Mouse (Mus musculus): ENCODE measurements around the gene Cd55. TPM values are rescaled to one million over a fixed set of nuclear protein-coding genes. Genes with fewer than 3 reads are reported as not detected.

The Cd55 gene
- 4.1 and 4.8 TPM in 2 replicates for polyA plus RNA-seq (2012; rRNA removed)

- peak; percentile 49; the same call in 1 of the 2 replicates for TF ChIP-seq CTCF (IDR thresholded peaks at IDR 0.05; ENCODE audit: borderline replicate concordance, insufficient read depth, low read depth, low read length)
- TF ChIP-seq POLR2A (IDR thresholded peaks at IDR 0.05; ENCODE audit: borderline replicate concordance, insufficient read depth, low read length): no peak
- peak within 1 kb of the TSS; percentile 55 for H3K4me3 ChIP-seq (replicated peaks; ENCODE audit: insufficient read depth, low read depth, low read length)
- no peak within 1 kb of the TSS for H3K27ac ChIP-seq (ENCODE audit: insufficient read depth, low read length)
- DNase-seq: peak; percentile 78 to 80
- H3K27me3 ChIP-seq (ENCODE audit: control insufficient read depth, insufficient read depth, low read length): no peaks in the 10 kb centered on the region; the same call in 1 of the 2 replicates
- WGBS: under 1% methylated on average over 45 of the region's 45 CpGs
- no peaks in the 10 kb centered on the region for H3K4me1 ChIP-seq (ENCODE audit: control insufficient read depth, insufficient read depth, low read length)
These were observed at the start of gene Cd55 for GRCm38 (mm10) chr1:130462084-130462861. Gene Cd55, minus strand, starts transcription at chr1:130462744.

GRCm38 (mm10) chr1:130511823-130512370 lies 49.4 kb upstream of the Cd55 start:
- Histone ChIP-seq H3K4me1 (ENCODE audit: control insufficient read depth, insufficient read depth, low read length) (no peaks in the 10 kb centered on the region), H3K4me3 (replicated peaks; ENCODE audit: insufficient read depth, low read depth, low read length) (no peak overlapping the region), H3K27ac (ENCODE audit: insufficient read depth, low read length) (no peak overlapping the region), H3K27me3 (ENCODE audit: control insufficient read depth, insufficient read depth, low read length) (no peaks in the 10 kb centered on the region)
- DNase-seq: no peak
- no peak for TF ChIP-seq POLR2A (IDR thresholded peaks at IDR 0.05; ENCODE audit: borderline replicate concordance, insufficient read depth, low read length)
- no peak for TF ChIP-seq CTCF (IDR thresholded peaks at IDR 0.05; ENCODE audit: borderline replicate concordance, insufficient read depth, low read depth, low read length)
- 92% methylated on average over 3 of the region's 3 CpGs for WGBS

GRCm38 (mm10) chr1:130508957-130509350 lies 46.4 kb upstream of the Cd55 start:
- H3K4me1 ChIP-seq (ENCODE audit: control insufficient read depth, insufficient read depth, low read length): no peaks in the 10 kb centered on the region
- H3K27ac ChIP-seq (ENCODE audit: insufficient read depth, low read length): no peak overlapping the region
- no peak for DNase-seq
- H3K4me3 ChIP-seq (replicated peaks; ENCODE audit: insufficient read depth, low read depth, low read length): no peak overlapping the region
- TF ChIP-seq CTCF (IDR thresholded peaks at IDR 0.05; ENCODE audit: borderline replicate concordance, insufficient read depth, low read depth, low read length) (no peak), POLR2A (IDR thresholded peaks at IDR 0.05; ENCODE audit: borderline replicate concordance, insufficient read depth, low read length) (no peak)
- H3K27me3 ChIP-seq (ENCODE audit: control insufficient read depth, insufficient read depth, low read length): no peaks in the 10 kb centered on the region
- WGBS: 41% methylated on average over 2 of the region's 2 CpGs

- DNase-seq: no peak
- Histone ChIP-seq H3K27me3 (ENCODE audit: control insufficient read depth, insufficient read depth, low read length) (no peaks in the 10 kb centered on the region), H3K4me1 (ENCODE audit: control insufficient read depth, insufficient read depth, low read length) (no peaks in the 10 kb centered on the region), H3K27ac (ENCODE audit: insufficient read depth, low read length) (no peak overlapping the region), H3K4me3 (replicated peaks; ENCODE audit: insufficient read depth, low read depth, low read length) (no peak overlapping the region)
- 81% methylated on average over 6 of the region's 6 CpGs for WGBS
- TF ChIP-seq CTCF (IDR thresholded peaks at IDR 0.05; ENCODE audit: borderline replicate concordance, insufficient read depth, low read depth, low read length) (no peak), POLR2A (IDR thresholded peaks at IDR 0.05; ENCODE audit: borderline replicate concordance, insufficient read depth, low read length) (no peak)
These were observed 45.7 kb upstream of the Cd55 start for GRCm38 (mm10) chr1:130508030-130508956.

GRCm38 (mm10) chr1:130507408-130507807 lies 44.9 kb upstream of the Cd55 start:
- TF ChIP-seq POLR2A (IDR thresholded peaks at IDR 0.05; ENCODE audit: borderline replicate concordance, insufficient read depth, low read length): no peak
- no peak for TF ChIP-seq CTCF (IDR thresholded peaks at IDR 0.05; ENCODE audit: borderline replicate concordance, insufficient read depth, low read depth, low read length)
- no peak for DNase-seq
- Histone ChIP-seq H3K27ac (ENCODE audit: insufficient read depth, low read length) (no peak overlapping the region), H3K27me3 (ENCODE audit: control insufficient read depth, insufficient read depth, low read length) (no peaks in the 10 kb centered on the region), H3K4me1 (ENCODE audit: control insufficient read depth, insufficient read depth, low read length) (no peaks in the 10 kb centered on the region), H3K4me3 (replicated peaks; ENCODE audit: insufficient read depth, low read depth, low read length) (no peak overlapping the region)
- 64% methylated on average over 2 of the region's 2 CpGs for WGBS

GRCm38 (mm10) chr1:130499962-130500361 lies 37.4 kb upstream of the Cd55 start:
- DNase-seq: no peak

GRCm38 (mm10) chr1:130498331-130498730 lies 35.8 kb upstream of the Cd55 start:
- Histone ChIP-seq H3K27ac (ENCODE audit: insufficient read depth, low read length) (no peak overlapping the region), H3K27me3 (ENCODE audit: control insufficient read depth, insufficient read depth, low read length) (no peaks in the 10 kb centered on the region), H3K4me1 (ENCODE audit: control insufficient read depth, insufficient read depth, low read length) (no peaks in the 10 kb centered on the region), H3K4me3 (replicated peaks; ENCODE audit: insufficient read depth, low read depth, low read length) (no peak overlapping the region)
- TF ChIP-seq POLR2A (IDR thresholded peaks at IDR 0.05; ENCODE audit: borderline replicate concordance, insufficient read depth, low read length) (no peak), CTCF (IDR thresholded peaks at IDR 0.05; ENCODE audit: borderline replicate concordance, insufficient read depth, low read depth, low read length) (no peak)
- no peak for DNase-seq

More at GRCm38 (mm10) chr1:130499962-130500361, 37.4 kb upstream of the Cd55 start:
- TF ChIP-seq POLR2A (IDR thresholded peaks at IDR 0.05; ENCODE audit: borderline replicate concordance, insufficient read depth, low read length) (no peak), CTCF (IDR thresholded peaks at IDR 0.05; ENCODE audit: borderline replicate concordance, insufficient read depth, low read depth, low read length) (no peak)
- WGBS: 71% methylated on average over 2 of the region's 2 CpGs
- no peaks in the 10 kb centered on the region for H3K27me3 ChIP-seq (ENCODE audit: control insufficient read depth, insufficient read depth, low read length)
- no peak overlapping the region for H3K4me3 ChIP-seq (replicated peaks; ENCODE audit: insufficient read depth, low read depth, low read length)
- H3K4me1 ChIP-seq (ENCODE audit: control insufficient read depth, insufficient read depth, low read length): no peaks in the 10 kb centered on the region
- H3K27ac ChIP-seq (ENCODE audit: insufficient read depth, low read length): no peak overlapping the region
